10 mouse cellular contexts compared by ENCODE assay signal in the genomic region with DNA sequence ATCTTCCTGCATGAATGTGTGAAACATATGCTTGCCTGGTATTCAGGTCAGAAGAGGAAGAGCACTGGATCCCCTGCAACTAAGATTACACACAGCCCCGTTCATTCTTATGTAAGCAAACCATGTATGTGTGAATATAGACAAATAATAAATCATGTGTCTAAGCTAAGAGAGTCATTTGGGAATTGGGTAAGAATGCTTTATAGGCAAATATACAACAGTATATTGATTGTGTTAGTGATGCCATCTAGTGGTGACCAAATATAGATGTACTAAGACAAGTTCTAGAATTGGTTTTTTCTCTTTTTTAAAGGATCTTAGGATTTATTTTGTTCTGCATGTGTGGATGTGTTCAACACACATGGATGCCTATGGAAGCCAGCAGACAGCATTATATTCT. TPM values are rescaled to one million over a fixed set of nuclear protein-coding genes. Genes with fewer than 3 reads are reported as not detected.
A peak's percentile ranks its signal among the peaks of the same experiment; 100 is the strongest.
DNase-seq lines count a peak whose midpoint lies in the region; ATAC-seq and TF ChIP-seq lines count a peak whose summit lies in the region.
"Had no signal": no experiment of that assay in that cellular context is flagged by ENCODE, and none has a peak within 500 bp of the region (broad histone marks: within the 10 kb centered on the region; RNA-seq: fewer than 3 reads in every experiment).

No protein-coding gene starts in this region.

- H3K4me1 ChIP-seq in lung, embryonic 14.5 days (ENCODE audit: insufficient read depth) = no peaks in the 10 kb centered on the region

- peaks cover 15% of the 10 kb centered on the region for H3K36me3 ChIP-seq in lung, embryonic 14.5 days (ENCODE audit: insufficient read depth)

- no peaks in the 10 kb centered on the region for H3K9me3 ChIP-seq in lung, embryonic 14.5 days (ENCODE audit: low read depth, low read length)
- H3K9me3 ChIP-seq: heart, embryonic 15.5 days had no signal

- 16% methylated on average over 1 of the region's 1 CpGs for WGBS in lung, embryonic 14.5 days

- no peak for ATAC-seq in cerebellum, adult (ENCODE audit: insufficient number of reproducible peaks, low FRiP score, low TSS enrichment)
- ATAC-seq in lung, embryonic 14.5 days (ENCODE audit: insufficient read depth) = no peak

- no peak overlapping the region for H3K4me3 ChIP-seq in lung, embryonic 14.5 days (ENCODE audit: low read depth, low read length)
- H3K4me3 ChIP-seq: heart, embryonic 15.5 days had no signal

- TF ChIP-seq CTCF in lung, embryonic 14.5 days (IDR thresholded peaks at IDR 0.05; ENCODE audit: low read depth) = peak; percentile 61

- peak; percentile 16 for DNase-seq in cerebellum, adult 9-10 months
- DNase-seq in lung, embryonic 14.5 days = peak; percentile 80
- no peak for DNase-seq in lung, postnatal 14 days
- DNase-seq in embryo, embryonic 11.5 days (ENCODE audit: low read depth, low spot score) = peak; percentile 13
- DNase-seq in naive thymus-derived CD4-positive, alpha-beta T cell, adult 2 months (ENCODE audit: low read depth) = peak; percentile 67
- DNase-seq in right cerebral cortex, postnatal 36 days (ENCODE audit: low spot score in 2 of 2) = no peak
- no peak for DNase-seq in spleen, postnatal 4 days (ENCODE audit: low spot score in 2 of 2)
- DNase-seq: spleen, adult 18-20 months had no signal

- H3K27me3 ChIP-seq in lung, embryonic 14.5 days (ENCODE audit: insufficient read depth, low read length) = no peaks in the 10 kb centered on the region
- H3K27me3 ChIP-seq: heart, embryonic 15.5 days had no signal

- no peak overlapping the region for H3K4me2 ChIP-seq in lung, embryonic 14.5 days
- H3K4me2 ChIP-seq: heart, embryonic 15.5 days had no signal

- no peak overlapping the region for H3K27ac ChIP-seq in lung, embryonic 14.5 days (ENCODE audit: low read depth)
- H3K27ac ChIP-seq: heart, embryonic 15.5 days had no signal

- no peak overlapping the region for H3K9ac ChIP-seq in lung, embryonic 14.5 days
- H3K9ac ChIP-seq: heart, embryonic 15.5 days had no signal

RNA-seq across cellular contexts. Expression of gene Vmp1, which starts 28.0 kb away (rescaled TPM):
- polyA plus RNA-seq in lung, embryonic 14.5 days (2014; fragmentation: Nextera tagmentation; extraction: Ambion mirVana) = 117 TPM in 2 replicates

RNA-seq across cellular contexts. Expression of gene Ptrh2, which starts 28.1 kb away (rescaled TPM):
- 36.8 and 37.3 TPM in 2 replicates for polyA plus RNA-seq in lung, embryonic 14.5 days (2014; fragmentation: Nextera tagmentation; extraction: Ambion mirVana)

Comparison
In these comparisons a context has a peak if more than half of its experiments do, and no peak if none do; other contexts are left out.
1. DNase-seq: peak in cerebellum, adult 9-10 months (single experiment), lung, embryonic 14.5 days (single experiment), embryo, embryonic 11.5 days (single experiment) and naive thymus-derived CD4-positive, alpha-beta T cell, adult 2 months (single experiment); none in lung, postnatal 14 days (single experiment), right cerebral cortex, postnatal 36 days (0 of 2) and spleen, postnatal 4 days (0 of 2).